In the genomic region with DNA sequence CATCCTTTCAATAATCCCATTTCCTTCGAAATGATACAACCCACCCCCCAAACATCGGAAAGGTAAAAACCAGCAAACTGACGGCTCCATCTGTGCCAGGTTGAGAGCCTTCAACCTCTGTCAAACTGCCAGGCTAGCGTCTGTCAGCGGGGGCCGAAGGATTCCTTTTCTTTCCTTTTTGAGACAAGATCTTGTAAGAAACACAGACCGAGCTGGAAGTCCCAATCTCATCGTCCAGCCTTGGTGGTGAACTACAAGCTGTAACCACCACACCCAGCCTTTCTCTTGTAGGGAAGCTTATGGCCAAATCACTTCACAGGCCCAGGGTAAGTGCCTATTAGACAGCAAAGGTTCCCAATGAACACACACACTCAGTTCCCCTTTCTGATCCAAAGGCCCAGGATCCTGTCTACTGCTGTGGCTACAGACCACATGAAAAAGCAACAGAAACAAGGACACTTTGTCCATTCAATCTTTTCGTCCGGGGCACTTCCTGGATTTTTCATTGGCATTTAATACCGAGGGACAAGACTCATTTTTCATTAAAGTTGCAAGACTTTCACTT, we compare ENCODE assay signal across 8 mouse cellular contexts. TPM values are rescaled to one million over a fixed set of nuclear protein-coding genes. Genes with fewer than 3 reads are reported as not detected.
A peak's percentile ranks its signal among the peaks of the same experiment; 100 is the strongest.
DNase-seq lines count a peak whose midpoint lies in the region; TF ChIP-seq lines count a peak whose summit lies in the region.

No protein-coding gene starts in this region.

- H3K4me1 ChIP-seq in olfactory bulb, adult 2 months (ENCODE audit: control insufficient read depth, insufficient read depth, low read length): peaks cover 2% of the 10 kb centered on the region; the same call in 1 of the 2 replicates

- TF ChIP-seq CTCF in olfactory bulb, adult 2 months (IDR thresholded peaks at IDR 0.05; ENCODE audit: insufficient read depth, low read depth, low read length): no peak

- peak; percentile 19 to 48 for DNase-seq in heart, adult 18-20 months
- DNase-seq in heart, adult 8-10 months (ENCODE audit: low spot score): no peak
- peak; percentile 31 for DNase-seq in 416B (ENCODE audit: low read depth)
- peak; percentile 29 to 46 for DNase-seq in cerebellum, postnatal 14 days
- peak; percentile 16 for DNase-seq in kidney, postnatal 10 days
- no peak for DNase-seq in gastrocnemius, adult 8-10 months (ENCODE audit: low spot score in 2 of 2)
- DNase-seq in left cerebral cortex, adult 11 months (ENCODE audit: low spot score): no peak

- H3K27ac ChIP-seq in olfactory bulb, adult 2 months (ENCODE audit: insufficient read depth, low read depth, low read length): peak overlapping the region; percentile 98

- WGBS in olfactory bulb, adult 2 months: 20% methylated on average over 11 of the region's 11 CpGs

- no peak for TF ChIP-seq POLR2A in olfactory bulb, adult 2 months (IDR thresholded peaks at IDR 0.05; ENCODE audit: insufficient read depth, low read depth, low read length)

- peak overlapping the region; percentile 78 for H3K4me3 ChIP-seq in olfactory bulb, adult 2 months (ENCODE audit: insufficient read depth, low read depth, low read length)

RNA-seq across cellular contexts. Expression of a gene that starts 34.7 kb away (rescaled TPM):
- total RNA-seq in heart, adult 18-20 months (2021): 10 to 100 TPM; 83.4 to 86.0 TPM
- 10 to 100 TPM; 72.4 to 87.0 (median 78.7) TPM for total RNA-seq in heart, adult 8-10 months (2022)
- not detected in 2 replicates for polyA plus RNA-seq in olfactory bulb, adult 2 months (2012; ENCODE audit: insufficient read depth, insufficient read length, low replicate concordance, missing spikeins)
- total RNA-seq in gastrocnemius, adult 8-10 months (2022): 10 to 100 TPM; 78.2 to 92.8 (median 84.4) TPM

RNA-seq across cellular contexts. Expression of a gene that starts 35.8 kb away (rescaled TPM):
- 10 to 100 TPM; 75.0 to 78.1 TPM for total RNA-seq in heart, adult 18-20 months (2021)
- total RNA-seq in heart, adult 8-10 months (2022): 100 to 1,000 TPM in 1 of 4 experiments, 10 to 100 TPM in 3; 77.7 to 103 (median 89.0) TPM
- polyA plus RNA-seq in olfactory bulb, adult 2 months (2012; ENCODE audit: insufficient read depth, insufficient read length, low replicate concordance, missing spikeins): not detected in 2 replicates
- 10 to 100 TPM; 59.4 to 62.5 (median 61.2) TPM for total RNA-seq in gastrocnemius, adult 8-10 months (2022)

Comparison
In these comparisons a context has a peak if more than half of its experiments do, and no peak if none do; other contexts are left out.
1. DNase-seq: peak in heart, adult 18-20 months (2 of 2), 416B (single experiment), cerebellum, postnatal 14 days (2 of 2) and kidney, postnatal 10 days (single experiment); none in heart, adult 8-10 months (single experiment), gastrocnemius, adult 8-10 months (0 of 2) and left cerebral cortex, adult 11 months (single experiment).